Mouse (Mus musculus) bone marrow, adult 2 months (tissue): ENCODE measurements at regions not wholly inside any gene's neighbourhood (a gene's known extent, or its start where the extent isn't known, plus 50 kb on each side); places are given as distances from the start of the nearest gene placed in this dataset.

Source experiments
- CTCF ChIP-seq: fragments of 200-500 bp; IDR thresholded peaks from 2 replicates; pipeline ENCODE4 v1.5.1; 2011; ENCODE audit warnings: low read length, control low read depth; ENCODE audit not compliant: control insufficient read depth, insufficient read depth
- POLR2A ChIP-seq: fragments of 200-500 bp; IDR thresholded peaks from 2 replicates; pipeline ENCODE4 v1.6.1; 2011; ENCODE audit warnings: low read depth, mild to moderate bottlenecking, control low read depth, low read length, borderline replicate concordance; ENCODE audit not compliant: control insufficient read depth

GRCm38 (mm10) chr10:126429502-126429901 lies 463.5 kb downstream of the Lrig3 start:
- TF ChIP-seq CTCF: no peak
- TF ChIP-seq POLR2A: no peak
